Mouse (Mus musculus): ENCODE measurements around the gene Zfp369. TPM values are rescaled to one million over a fixed set of nuclear protein-coding genes. Genes with fewer than 3 reads are reported as not detected.
A peak's percentile ranks its signal among the peaks of the same experiment; 100 is the strongest.
"Not testable (repeated sequence)": the region's sequence is repeated elsewhere in the genome, so short reads cannot be mapped to it uniquely, and the experiment has no call there.

The Zfp369 gene
- 20.6 to 43.1 TPM (median 27.9 TPM) in 3 replicates for total RNA-seq (2017)

GRCm38 (mm10) chr13:65278383-65279341 lies at the start of gene Zfp369:
Gene Zfp369, plus strand, starts transcription at chr13:65278814.
- peak; percentile 98 for ATAC-seq (replicated peaks; ENCODE audit: insufficient number of reproducible peaks, low FRiP score, low TSS enrichment, poor library complexity, severe bottlenecking)

DNA sequence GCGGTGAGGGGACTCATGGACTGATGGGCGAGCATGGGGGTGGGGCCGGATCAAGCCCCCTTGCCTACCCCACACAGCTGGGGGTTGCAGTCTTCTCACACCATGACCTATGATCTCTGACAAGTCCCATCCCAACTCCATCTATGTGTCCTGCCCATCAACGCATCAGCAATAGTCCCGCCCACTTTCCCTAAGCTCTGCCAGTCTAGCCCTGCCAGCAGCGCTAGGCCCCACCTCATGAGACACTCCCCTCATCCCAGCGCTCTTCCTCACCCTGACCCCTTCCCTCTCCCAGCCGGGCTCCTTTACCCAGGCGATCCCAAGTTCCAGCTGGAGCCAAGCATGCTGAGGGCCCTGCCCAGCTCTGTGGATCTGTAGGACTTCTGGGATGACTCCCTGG lies 41.4 kb upstream of the Zfp369 start:
- no peak for ATAC-seq (replicated peaks; ENCODE audit: insufficient number of reproducible peaks, low FRiP score, low TSS enrichment, poor library complexity, severe bottlenecking)

GRCm38 (mm10) chr13:65240509-65241098 lies 38.0 kb upstream of the Zfp369 start:
- ATAC-seq (replicated peaks; ENCODE audit: insufficient number of reproducible peaks, low FRiP score, low TSS enrichment, poor library complexity, severe bottlenecking): peak; percentile 73

DNA sequence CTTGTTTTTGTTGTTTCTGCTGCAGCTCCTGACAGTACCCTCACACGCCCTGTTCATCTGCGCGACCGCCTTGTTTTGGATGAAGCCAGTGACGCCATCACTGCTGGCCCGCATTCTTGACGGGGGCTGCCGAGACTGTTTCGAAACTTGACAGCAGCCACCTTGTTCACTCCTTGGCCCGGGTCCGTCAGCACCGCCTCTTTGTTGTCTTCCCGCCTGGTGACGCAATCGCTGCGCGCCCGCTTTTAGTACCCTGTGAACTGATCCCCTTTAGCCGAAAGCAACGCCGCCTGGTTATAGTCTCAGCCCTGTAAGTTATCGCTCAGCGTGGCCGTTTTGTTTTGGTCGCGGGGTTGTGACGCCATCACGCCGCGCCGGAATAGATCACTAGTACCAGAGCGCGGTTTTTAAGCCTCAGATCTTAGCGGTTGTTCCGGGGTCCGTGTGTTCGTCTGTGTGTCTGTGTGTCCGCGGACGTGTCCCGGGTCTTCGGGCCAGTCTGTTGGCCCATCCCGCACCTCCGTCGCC lies 37.5 kb upstream of the Zfp369 start:
- ATAC-seq (replicated peaks; ENCODE audit: insufficient number of reproducible peaks, low FRiP score, low TSS enrichment, poor library complexity, severe bottlenecking): peak; percentile 66

- ATAC-seq (replicated peaks; ENCODE audit: insufficient number of reproducible peaks, low FRiP score, low TSS enrichment, poor library complexity, severe bottlenecking): no peak; the same call in 1 of the 2 replicates
These were observed 36.8 kb upstream of the Zfp369 start for GRCm38 (mm10) chr13:65241627-65242318.

- no peak for ATAC-seq (replicated peaks; ENCODE audit: insufficient number of reproducible peaks, low FRiP score, low TSS enrichment, poor library complexity, severe bottlenecking)
These were observed 36.3 kb upstream of the Zfp369 start for GRCm38 (mm10) chr13:65242319-65242787.

- no peak for ATAC-seq (replicated peaks; ENCODE audit: insufficient number of reproducible peaks, low FRiP score, low TSS enrichment, poor library complexity, severe bottlenecking)
These were observed 35.3 kb upstream of the Zfp369 start for GRCm38 (mm10) chr13:65243273-65243672.

GRCm38 (mm10) chr13:65258175-65258954 lies 20.2 kb upstream of the Zfp369 start:
- ATAC-seq (replicated peaks; ENCODE audit: insufficient number of reproducible peaks, low FRiP score, low TSS enrichment, poor library complexity, severe bottlenecking): no peak

- ATAC-seq (replicated peaks; ENCODE audit: insufficient number of reproducible peaks, low FRiP score, low TSS enrichment, poor library complexity, severe bottlenecking): no peak
These were observed 19.4 kb upstream of the Zfp369 start, which contains the start of gene Gm10775 for GRCm38 (mm10) chr13:65259239-65259638. Gene Gm10775, plus strand, starts transcription at chr13:65259539.

DNA sequence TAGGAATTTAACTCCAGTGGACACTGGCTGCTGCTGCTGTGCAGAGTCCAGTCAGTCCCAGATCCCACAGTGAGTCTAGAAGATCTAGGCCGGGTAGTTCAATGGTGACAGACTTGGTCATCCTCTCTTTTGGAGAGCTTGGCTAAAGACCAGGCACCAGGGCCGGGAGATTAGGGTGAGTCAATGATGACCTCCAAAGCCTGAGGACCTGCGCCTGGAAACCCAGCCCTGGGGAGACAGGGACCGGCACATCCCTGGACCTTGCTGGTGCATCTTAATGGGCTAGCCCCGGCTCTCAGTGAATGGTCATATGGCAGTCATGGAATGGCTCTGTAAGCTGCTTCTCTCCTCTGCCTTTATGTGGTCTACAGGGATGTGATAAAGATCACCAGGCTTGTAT lies 16.5 kb upstream of the Zfp369 start:
- ATAC-seq (replicated peaks; ENCODE audit: insufficient number of reproducible peaks, low FRiP score, low TSS enrichment, poor library complexity, severe bottlenecking): no peak

DNA sequence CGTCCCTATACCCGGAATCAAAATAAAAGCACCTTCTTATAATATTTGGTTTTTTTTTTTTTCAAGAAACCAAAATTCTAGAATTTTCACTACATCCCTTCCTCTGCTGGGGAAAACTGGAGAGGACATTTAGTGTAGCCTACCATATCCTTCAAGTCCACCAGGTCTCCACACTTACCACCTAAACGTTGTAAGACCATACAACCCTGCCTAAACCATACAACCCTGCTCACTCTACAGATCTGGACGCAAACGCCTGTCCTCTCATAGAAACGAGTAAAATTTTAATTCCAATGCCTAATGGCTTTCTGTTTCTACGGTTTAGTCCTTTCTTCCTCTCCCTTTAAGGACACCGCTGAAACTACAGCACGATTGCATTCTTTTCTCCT lies 626 bp upstream of the Zfp369 start:
- ATAC-seq (replicated peaks; ENCODE audit: insufficient number of reproducible peaks, low FRiP score, low TSS enrichment, poor library complexity, severe bottlenecking): 0 out of 2 replicates have a peak, but pooled peaks have one; percentile 3

- ATAC-seq (replicated peaks; ENCODE audit: insufficient number of reproducible peaks, low FRiP score, low TSS enrichment, poor library complexity, severe bottlenecking): no peak
These were observed 8.2 kb downstream of the Zfp369 start for GRCm38 (mm10) chr13:65286771-65287170.

- no peak for ATAC-seq (replicated peaks; ENCODE audit: insufficient number of reproducible peaks, low FRiP score, low TSS enrichment, poor library complexity, severe bottlenecking)
These were observed 17.7 kb downstream of the Zfp369 start for GRCm38 (mm10) chr13:65296354-65296753.

DNA sequence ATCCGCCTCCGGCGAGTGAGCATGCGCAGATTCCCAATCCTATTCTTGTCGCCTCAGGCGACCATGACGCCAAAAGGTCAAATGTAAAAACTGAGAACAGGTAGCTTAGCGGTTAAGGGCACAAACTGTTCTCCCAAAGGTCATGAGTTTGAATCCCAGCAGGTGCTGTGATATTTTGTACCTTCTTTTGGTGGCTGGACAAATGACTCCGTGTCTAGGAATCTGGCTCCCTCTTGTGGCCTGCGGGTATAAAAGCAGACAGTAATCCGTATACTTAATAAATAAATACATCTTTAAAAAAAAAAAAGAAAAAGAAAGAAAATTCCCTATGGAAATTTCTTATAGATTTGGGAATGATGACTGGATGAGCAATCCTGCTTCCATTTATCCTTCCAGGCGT lies 32.2 kb downstream of the Zfp369 start:
- not testable (repeated sequence) for ATAC-seq (replicated peaks; ENCODE audit: insufficient number of reproducible peaks, low FRiP score, low TSS enrichment, poor library complexity, severe bottlenecking)

GRCm38 (mm10) chr13:65311311-65311755 lies 32.7 kb downstream of the Zfp369 start:
- ATAC-seq (replicated peaks; ENCODE audit: insufficient number of reproducible peaks, low FRiP score, low TSS enrichment, poor library complexity, severe bottlenecking): no peak; the same call in 1 of the 2 replicates

- ATAC-seq (replicated peaks; ENCODE audit: insufficient number of reproducible peaks, low FRiP score, low TSS enrichment, poor library complexity, severe bottlenecking): no peak
These were observed 33.2 kb downstream of the Zfp369 start for GRCm38 (mm10) chr13:65311826-65312225.

GRCm38 (mm10) chr13:65348501-65348900 lies 69.9 kb downstream of the Zfp369 start:
- ATAC-seq (replicated peaks; ENCODE audit: insufficient number of reproducible peaks, low FRiP score, low TSS enrichment, poor library complexity, severe bottlenecking): not testable (repeated sequence)

DNA sequence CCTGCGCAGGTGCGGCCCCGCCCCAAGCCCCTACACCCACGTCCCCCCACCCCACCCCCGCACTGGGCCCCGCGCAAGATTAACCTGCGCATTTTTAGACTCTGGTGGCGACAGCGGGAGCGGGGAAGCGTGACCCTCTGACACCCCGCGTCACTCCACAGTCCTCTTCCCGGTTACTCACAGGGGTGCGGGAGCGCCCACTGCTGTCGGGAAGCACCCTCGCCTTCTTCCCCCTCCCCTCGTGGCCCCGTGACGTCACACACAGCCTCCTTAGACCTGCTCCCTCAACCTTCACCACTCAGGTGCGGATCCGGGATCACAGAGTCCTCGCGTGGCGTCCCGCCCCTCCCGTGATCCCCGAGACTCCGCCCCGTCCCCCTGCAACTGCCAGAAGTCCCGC lies 73.2 kb downstream of the Zfp369 start:
- not testable (repeated sequence) for ATAC-seq (replicated peaks; ENCODE audit: insufficient number of reproducible peaks, low FRiP score, low TSS enrichment, poor library complexity, severe bottlenecking)

Measured in monocyte, adult 5-6 weeks (primary cell).